Mouse (Mus musculus): Measurements from ENCODE around the gene Ly6g5b.

Gene Ly6g5b

DNA sequence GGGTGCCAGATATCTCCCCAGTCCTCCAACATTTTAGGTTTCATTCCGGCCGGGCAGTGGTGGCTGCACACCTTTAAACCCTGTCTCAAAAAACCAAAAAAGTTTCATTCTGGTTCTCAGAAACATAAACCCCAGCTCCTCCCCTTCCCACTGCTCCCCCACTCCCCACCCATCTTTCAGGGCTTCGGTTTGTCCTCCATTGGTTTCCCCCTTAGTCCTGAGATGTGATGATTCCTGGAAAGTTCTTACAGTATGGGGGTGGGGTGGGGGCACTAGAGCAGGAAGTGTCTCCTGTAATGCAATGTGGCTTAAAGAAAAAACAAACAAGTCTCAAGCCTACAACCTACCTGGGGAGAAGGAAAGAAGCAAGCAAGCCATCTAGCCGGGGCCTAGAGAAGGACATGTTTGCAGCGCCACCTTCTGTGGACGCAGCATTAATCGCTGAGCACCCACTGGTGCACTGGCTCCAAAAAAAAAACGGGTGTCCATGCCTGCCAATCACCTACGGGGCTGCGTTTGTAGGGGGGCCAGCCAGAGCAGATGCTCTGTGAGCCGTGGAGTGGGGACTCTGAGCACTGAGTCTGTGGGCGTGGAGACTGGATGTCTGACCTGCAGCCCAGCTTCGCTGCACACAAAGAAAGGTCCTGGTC, 9.4 kb downstream of the Ly6g5b start:
- DNase-seq (ENCODE audit: low spot score), result no peak

- no peak for DNase-seq (ENCODE audit: low spot score)
Measured at GRCm38 (mm10) chr17:35104754-35105153, 10.5 kb downstream of the Ly6g5b start.

- no peak for DNase-seq (ENCODE audit: low spot score)
Measured at GRCm38 (mm10) chr17:35104079-35104478, 11.1 kb downstream of the Ly6g5b start.

- DNase-seq (ENCODE audit: low spot score), result no peak
Measured at GRCm38 (mm10) chr17:35103221-35103690, 12.0 kb downstream of the Ly6g5b start.

DNA sequence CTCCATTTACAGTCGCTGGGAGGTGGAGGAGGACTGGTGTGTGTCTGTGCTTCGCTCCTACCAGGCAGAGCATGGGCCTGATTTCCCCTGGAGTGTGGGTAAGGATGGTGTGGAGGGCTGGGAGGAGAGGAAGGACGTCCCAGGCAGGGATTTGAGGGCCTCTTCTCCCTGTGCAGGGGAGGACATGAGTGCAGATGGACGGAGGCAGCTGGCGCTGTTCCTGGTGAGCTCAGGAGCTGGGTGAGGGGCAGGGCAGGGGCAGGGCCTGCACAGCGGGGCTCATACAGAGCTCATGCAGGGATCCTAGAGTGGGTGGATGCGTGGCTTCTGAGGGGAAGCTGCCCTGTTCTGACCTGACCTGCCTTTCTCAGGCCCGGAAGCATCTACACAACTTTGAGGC, 12.9 kb downstream of the Ly6g5b start:
- no peak for DNase-seq (ENCODE audit: low spot score)

GRCm38 (mm10) chr17:35101161-35101560, 14.1 kb downstream of the Ly6g5b start:
- no peak for DNase-seq (ENCODE audit: low spot score)

DNA sequence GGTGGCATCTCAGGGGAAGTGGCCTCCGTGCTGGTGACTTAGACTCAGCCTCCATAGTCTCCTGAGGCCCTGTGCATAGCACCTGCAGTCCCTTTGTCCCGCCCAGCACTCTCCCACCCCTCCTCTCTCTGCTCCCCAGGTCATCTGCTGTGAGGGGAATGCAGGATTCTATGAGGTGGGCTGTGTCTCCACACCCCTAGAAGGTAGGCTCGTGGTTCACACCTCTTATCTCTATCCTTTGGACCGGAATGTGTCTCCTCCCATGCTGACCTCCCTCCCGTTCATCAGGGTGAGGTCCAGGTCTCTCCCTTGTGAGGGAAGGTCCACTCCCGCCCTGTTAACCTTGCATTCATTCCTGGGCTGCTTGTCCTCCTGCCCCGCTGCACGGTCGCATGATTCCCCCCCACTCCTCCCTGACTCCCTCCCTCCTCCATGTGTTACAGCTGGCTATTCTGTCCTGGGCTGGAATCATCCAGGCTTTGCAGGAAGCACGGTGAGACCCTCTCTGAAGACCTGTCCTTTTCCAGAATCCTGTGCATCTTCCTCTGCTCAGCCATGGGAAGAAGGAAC, 14.9 kb downstream of the Ly6g5b start:
- DNase-seq (ENCODE audit: low spot score), result no peak

DNA sequence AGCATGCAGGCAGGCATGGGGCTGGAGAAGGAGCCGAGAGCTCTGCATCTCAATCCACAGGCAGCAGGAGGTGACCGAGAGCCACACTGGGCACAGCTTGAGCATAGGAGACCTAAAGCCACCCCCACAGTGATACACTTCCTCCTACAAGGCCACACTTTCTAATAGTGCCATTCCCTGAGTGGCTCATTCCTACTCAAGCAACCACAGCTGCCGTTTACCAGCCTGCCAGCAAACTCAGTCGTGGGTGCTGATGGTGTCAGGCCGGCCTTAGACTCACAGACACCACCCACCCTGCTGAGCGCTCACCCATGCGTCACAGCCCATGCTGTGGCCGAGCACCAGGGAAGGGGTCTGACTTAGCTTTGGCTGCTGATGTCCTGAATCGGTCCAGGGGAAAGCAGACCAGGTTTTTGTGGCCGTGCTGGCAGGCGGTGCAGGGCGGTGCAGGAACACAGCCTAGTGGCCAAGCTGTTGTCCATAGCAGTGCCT, 18.0 kb downstream of the Ly6g5b start:
- DNase-seq (ENCODE audit: low spot score), result no peak

GRCm38 (mm10) chr17:35096597-35096996, 18.6 kb downstream of the Ly6g5b start:
- no peak for DNase-seq (ENCODE audit: low spot score)

DNA sequence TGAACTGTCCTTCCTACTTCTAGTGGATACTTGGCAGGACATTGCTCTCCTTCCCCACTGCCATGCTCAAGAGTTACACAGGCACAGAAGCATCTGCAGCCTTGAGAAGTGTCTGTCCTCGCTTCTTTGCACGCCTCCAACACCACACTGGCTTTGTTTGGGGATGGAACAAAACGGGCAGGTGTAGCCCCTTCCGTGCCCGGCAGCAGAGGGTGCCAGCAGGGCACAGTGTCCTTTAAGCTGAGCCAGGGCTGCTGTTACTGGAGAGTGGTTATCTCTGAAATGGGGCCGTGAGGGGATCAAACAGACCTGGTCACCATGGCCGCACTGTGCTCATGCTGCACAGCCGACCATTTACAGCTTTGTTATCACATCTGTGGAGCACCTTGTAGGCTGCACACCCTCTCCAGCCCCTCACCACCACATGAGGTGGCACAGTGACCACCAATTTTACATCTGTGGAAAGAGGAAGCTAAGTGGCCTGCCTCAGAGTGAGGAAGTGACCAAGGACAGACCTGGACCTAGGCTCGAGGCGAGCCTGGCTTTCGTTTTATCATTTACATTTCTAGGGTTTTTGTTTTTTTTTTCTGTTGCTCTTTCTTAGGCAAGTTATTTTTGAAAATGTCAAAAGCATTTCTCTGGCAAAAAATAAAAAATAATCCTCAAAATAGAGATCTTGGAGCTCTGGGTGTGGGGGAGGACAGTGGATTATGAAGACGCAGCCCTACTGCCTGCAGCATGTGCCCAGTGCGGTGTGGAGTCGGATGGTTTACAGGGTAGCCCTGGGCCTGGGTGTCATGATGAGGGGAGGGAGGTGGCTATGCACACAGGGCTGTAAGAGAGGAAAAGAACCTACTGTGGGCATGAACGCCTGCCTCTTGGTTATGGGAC, 20.5 kb downstream of the Ly6g5b start:
- DNase-seq (ENCODE audit: low spot score), result no peak

DNA sequence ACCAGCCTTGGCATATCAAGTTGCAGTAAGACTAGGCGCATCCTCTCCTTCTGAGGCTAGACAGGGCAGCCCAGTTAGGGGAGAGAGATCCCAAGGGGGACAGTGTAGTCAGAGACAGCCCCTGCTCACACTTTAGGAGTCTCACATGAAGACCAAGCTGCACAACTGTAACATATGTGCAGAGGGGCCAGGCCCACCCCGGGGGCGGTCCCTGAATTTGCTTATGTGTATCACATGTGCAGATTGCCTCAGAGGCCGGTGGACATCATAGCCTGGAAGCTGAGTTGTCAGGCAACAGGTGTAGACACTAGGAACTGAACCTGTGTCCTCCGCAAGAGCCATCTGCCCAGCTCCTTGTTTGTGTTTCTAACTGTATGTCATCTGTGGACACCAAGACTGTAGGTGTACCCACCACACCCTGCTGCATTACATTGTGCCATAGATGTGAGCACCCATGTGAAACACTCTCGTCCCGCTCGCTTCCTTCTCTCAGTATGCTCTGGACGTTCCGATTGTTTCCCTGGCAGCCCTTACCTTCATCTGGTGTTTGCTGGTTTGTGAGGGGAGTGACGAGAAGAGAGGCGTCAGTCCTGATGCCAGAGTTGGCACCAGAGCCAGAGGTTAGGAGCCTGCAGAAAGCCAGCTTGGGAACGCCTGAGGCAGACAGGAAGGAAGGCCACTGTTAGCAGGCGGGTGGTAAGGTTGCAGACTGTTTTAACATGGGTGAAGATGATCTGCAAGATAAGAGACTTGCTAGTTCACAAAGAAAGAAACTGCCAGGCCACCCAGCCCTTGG, 22.6 kb downstream of the Ly6g5b start:
- no peak for DNase-seq (ENCODE audit: low spot score)

DNA sequence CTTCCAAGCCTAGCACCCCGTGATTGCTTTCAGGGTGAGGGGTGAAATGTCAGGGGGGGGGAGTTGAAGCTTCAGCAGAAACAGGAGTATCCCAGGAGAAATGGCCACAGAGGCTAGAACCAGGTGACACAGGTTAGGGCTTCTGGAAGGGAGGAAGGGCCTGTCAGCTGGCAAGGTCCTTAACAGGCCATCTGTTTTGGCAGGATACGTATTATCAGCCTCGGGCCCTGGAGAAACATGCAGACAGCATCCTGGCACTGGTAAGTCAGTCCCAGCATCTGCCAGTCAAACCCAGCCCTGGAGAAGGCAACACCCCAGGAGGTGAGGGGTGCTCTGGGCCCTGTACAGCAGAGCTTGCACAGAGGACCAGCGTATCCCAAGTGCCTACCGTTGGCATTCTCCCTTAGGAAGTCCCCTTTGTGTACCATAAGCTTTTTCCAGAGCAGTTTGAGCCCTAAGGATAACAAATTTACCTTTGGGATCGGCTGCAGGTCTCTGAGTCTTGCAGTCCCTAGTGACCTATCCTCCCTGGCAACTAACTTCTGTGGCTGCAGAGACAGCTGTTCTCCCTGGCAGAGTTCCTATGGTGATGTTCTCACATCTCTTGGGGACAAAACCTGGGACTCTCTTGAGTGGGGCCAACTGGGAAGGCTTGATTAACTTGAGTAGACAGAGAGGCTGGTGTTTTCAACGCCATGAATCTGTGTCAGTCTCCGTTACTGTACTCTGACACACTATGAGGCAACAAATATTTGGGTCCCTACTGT, 24.9 kb downstream of the Ly6g5b start:
- no peak for DNase-seq (ENCODE audit: low spot score)

DNA sequence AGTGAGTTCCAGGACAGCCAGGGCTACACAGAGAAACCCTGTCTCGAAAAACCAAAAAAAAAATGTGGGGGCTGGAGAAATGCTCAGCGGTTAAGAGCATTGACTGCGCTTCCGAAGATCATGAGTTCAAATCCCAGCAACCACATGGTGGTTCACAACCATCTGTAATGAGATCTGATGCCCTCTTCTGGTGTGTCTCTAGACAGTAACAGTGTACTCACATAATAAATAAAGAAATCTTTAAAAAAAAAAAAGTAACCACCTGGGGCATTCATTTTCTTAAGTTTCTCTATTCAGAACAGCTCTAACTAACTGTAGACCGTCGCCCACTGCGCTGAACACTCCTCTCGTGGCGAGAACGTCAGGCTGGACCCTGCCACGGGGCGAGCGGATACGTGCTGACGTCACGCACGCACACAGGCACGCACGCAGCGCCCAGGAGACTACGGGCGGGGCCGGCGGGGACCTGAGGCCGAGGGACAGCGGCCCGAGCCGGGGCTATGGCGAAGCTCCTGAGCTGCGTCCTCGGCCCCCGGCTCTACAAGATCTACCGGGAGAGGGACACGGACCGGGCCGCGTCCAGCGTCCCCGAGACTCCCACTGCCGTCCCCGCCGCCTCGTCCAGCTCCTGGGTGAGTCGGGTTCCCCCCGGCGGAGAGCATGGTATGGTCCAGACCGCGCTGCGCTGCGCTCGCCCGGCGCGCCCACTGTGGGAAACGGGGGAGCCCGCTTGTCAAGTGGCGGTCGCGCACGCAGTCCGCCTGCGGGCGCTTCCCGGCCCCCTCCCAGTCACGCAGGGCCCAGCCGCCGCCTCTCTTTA, 26.2 kb downstream of the Ly6g5b start, which contains the start of gene Abhd16a:
Abhd16a (plus strand) TSS at position 439 of the 820 bp plus-strand sequence.
- peak; percentile 89 for DNase-seq (ENCODE audit: low spot score)

- DNase-seq (ENCODE audit: low spot score), result no peak
Measured at GRCm38 (mm10) chr17:35088151-35088550, 27.1 kb downstream of the Ly6g5b start.

DNA sequence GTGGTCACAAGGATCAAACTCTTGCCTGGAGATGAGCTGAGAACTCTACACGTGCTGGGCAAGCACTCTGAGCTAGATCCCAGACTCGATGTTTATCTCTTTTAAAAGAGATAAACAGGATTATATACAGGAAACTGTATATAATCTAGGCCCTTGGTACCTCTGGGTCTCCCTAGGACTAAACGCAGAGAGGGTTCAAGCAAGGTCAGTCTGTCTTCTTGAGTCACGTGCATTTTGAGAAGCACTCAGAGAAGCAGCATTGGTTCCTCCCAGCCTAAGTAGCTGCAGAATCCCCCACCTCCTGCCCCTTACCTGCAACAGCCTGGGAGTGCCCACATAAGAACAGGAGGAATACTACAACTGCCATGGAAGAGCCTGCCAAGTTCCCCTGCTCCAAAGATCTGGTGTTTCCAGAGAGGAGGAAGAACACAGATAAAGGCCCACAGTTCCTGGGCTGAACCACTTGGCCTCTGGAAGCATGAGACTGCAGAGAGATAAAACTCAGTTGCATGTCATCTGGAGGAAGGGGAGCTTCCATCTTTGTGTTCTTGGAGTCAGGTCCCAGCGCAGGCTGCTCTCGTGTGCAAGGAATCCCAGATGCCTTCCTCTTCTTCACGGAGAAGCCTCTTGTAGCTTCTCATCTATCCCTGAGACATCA, 29.9 kb downstream of the Ly6g5b start, which contains the start of gene Ly6g6f:
Ly6g6f (minus strand) TSS at position 403 of the 658 bp plus-strand sequence.
- DNase-seq (ENCODE audit: low spot score), result no peak

DNA sequence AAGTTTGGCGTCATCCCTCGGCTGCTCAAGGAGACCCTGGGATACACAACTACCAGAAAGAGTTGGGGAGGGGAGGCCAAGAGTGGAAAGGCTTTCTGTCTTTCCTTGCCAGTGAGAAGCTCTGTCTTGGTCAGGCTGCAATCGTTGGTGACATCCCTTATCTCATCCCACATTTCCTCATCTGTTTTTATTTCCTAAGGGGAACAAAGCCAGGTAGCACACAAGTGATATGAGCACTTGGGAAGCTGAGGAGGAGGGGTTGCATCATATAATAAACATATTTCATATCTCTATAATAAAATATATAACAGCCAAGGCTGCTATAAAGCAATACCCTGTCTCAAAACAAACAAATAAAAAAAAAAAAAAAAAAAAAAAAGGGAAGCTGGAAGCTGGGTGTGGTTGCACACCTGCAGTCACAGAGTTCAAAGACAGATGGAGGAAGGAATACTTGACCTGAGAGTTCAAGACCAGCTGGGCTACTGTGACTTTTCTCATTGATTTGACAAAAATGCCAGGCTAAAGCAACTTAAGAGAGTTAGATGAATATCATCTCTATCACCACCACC, 31.2 kb downstream of the Ly6g5b start:
- no peak for DNase-seq (ENCODE audit: low spot score)

DNA sequence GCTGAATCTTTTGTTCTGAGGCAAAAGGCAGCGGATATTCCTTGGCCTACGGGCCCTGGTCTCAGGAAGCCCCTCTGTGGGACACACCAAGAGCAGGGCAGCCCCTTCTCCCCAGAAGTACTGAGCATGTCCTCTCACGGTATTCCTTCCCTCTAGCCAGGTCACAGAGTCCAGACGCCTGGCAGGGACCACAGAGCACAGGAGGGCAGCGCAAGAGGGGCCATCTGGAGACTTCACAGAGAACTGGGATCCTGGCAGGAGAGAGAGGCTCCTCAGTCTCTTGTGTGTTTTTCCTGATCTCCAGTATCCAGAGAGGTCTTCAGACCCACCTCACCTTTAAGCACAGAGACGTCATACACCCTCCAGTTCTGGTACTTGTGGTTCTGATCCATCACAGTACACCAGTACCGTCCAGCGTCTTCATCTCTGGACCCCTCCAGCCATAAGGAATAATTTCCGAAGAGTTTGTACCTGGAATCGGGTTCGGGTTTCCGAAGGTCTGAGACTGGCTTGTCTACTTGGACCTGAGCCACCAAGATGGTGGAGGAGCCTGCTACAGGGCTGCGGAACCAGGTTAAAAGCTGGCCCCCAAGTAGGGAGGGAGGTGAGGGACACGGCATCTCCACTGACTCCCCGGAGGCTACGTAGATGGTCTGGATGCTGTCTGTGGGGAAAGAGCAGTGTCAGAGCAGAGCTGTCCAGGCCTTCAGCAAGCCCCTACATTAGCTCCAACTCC, 32.2 kb downstream of the Ly6g5b start:
- no peak for DNase-seq (ENCODE audit: low spot score)

- no peak for DNase-seq (ENCODE audit: low spot score)
Measured at GRCm38 (mm10) chr17:35080710-35081109, 34.5 kb downstream of the Ly6g5b start.
